Mouse (Mus musculus) neural tube, embryonic 13.5 days (tissue): ENCODE measurements around the gene Olfr432. TPM values are rescaled to one million over a fixed set of nuclear protein-coding genes. Genes with fewer than 3 reads are reported as not detected.

ENCODE experiments used
- ATAC-seq: fragments of 200-750 bp; cut with Nextera tagmentation; 2 replicates; pipeline ENCODE4 v1.8.0; 2017; ENCODE audit warnings: low read depth, mild to moderate bottlenecking, moderate TSS enrichment, moderate library complexity
- H3K27ac ChIP-seq: fragments of 300-500 bp; sonication (generic); replicated peaks from 2 replicates; pipeline ENCODE4 v1.5.1; 2015; ENCODE audit warnings: moderate library complexity, mild to moderate bottlenecking, inconsistent platforms
- H3K27me3 ChIP-seq: fragments of 300-500 bp; sonication (generic); 2 replicates; pipeline ENCODE4 v1.6.1; 2015; ENCODE audit warnings: mild to moderate bottlenecking, inconsistent platforms
- H3K36me3 ChIP-seq: fragments of 300-500 bp; sonication (generic); 2 replicates; pipeline ENCODE4 v1.6.1; 2015; ENCODE audit warnings: mild to moderate bottlenecking, inconsistent platforms
- H3K4me1 ChIP-seq: fragments of 300-500 bp; sonication (generic); replicated peaks from 2 replicates; pipeline ENCODE4 v1.6.1; 2015; ENCODE audit warnings: inconsistent platforms
- H3K4me2 ChIP-seq: fragments of 300-500 bp; sonication (generic); 2 replicates; pipeline ENCODE4 v1.6.1; 2015; ENCODE audit warnings: inconsistent platforms, mild to moderate bottlenecking, moderate library complexity
- H3K4me3 ChIP-seq: fragments of 300-500 bp; sonication (generic); 2 replicates; pipeline ENCODE4 v1.5.1; 2015; ENCODE audit warnings: mild to moderate bottlenecking, inconsistent platforms
- H3K9ac ChIP-seq: fragments of 300-500 bp; sonication (generic); 2 replicates; pipeline ENCODE4 v1.6.1; 2015; ENCODE audit warnings: moderate library complexity, mild to moderate bottlenecking, inconsistent platforms
- H3K9me3 ChIP-seq: fragments of 300-500 bp; sonication (generic); 2 replicates; pipeline ENCODE4 v1.6.1; 2016; ENCODE audit warnings: inconsistent platforms
- WGBS: fragments of 180-500 bp; shearing (Covaris S2); methylation state at CpG from one replicate; pipeline ENCODE4 v1.1.7; 2015; 5-methylcytosine and 5-hydroxymethylcytosine counted together
- polyA plus RNA-seq: library from polyadenylated mRNA; unstranded; fragments of >200 nt; fragmentation: Nextera tagmentation; extraction: Ambion mirVana; gene quantifications from 2 replicates; pipeline ENCODE4 v1.2.1, GENCODE M21; 2015

Gene Olfr432
- polyA plus RNA-seq, 1 experiment from 2014 or later: not detected

DNA sequence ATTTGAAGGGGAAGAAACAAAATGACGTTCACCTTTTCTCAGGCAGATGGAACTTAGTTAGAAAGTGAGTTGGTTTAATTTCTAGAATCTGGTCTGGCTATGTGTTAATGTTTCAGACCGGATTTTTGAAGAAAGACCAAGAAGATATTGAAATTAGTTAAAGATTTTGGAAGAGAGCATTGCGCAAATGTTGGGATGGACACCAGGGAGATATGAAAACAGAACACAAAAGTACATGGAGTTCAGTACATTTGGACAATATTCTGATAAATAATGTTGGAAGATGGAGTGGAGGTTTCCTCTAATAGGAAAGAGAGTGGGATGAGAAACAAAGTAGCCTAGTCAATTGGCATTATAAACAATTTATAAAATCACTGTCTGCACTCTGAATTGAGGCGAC lies 2.5 kb downstream of the Olfr432 start:
- Histone ChIP-seq H3K9me3 (no peaks in the 10 kb centered on the region), H3K4me2 (no peak overlapping the region), H3K4me1 (no peaks in the 10 kb centered on the region), H3K27ac (no peak overlapping the region), H3K36me3 (no peaks in the 10 kb centered on the region), H3K27me3 (no peaks in the 10 kb centered on the region), H3K9ac (no peak overlapping the region), H3K4me3 (no peak overlapping the region)
- WGBS: 89% methylated on average over 4 of the region's 4 CpGs
- no peak for ATAC-seq

DNA sequence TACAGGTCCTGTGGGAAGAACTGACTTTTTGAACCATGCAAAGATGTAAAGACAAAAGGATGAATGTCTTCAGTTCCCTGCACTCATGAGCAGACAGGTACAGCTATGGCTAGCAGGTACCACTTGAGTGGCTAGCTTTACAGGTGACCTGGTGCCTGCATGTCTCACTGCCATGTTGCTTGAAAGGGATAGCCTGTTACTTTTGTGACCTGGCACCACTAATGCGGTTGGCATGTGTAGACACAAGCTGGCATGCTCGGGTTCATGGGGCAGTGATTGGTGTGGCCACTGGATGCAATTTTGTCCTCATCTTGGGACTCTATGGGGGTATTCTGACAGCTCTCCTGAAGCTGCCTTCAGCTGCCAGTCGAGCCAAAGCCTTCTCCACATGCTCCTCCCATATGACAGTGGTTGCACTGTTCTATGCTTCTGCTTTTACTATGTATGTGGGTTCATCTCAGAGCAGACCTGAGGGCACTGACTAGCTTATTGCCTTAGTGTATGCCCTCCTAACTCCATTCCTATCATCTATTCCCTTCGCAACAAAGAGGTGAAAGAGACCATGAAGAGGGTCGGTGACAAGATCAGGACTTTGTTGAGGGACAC lies 3.0 kb downstream of the Olfr432 start:
- Histone ChIP-seq H3K9me3 (no peaks in the 10 kb centered on the region), H3K36me3 (no peaks in the 10 kb centered on the region), H3K4me1 (no peaks in the 10 kb centered on the region), H3K4me2 (no peak overlapping the region), H3K27ac (no peak overlapping the region), H3K9ac (no peak overlapping the region), H3K27me3 (no peaks in the 10 kb centered on the region), H3K4me3 (no peak overlapping the region)
- no peak for ATAC-seq
- WGBS: 89% methylated on average over 5 of the region's 5 CpGs

DNA sequence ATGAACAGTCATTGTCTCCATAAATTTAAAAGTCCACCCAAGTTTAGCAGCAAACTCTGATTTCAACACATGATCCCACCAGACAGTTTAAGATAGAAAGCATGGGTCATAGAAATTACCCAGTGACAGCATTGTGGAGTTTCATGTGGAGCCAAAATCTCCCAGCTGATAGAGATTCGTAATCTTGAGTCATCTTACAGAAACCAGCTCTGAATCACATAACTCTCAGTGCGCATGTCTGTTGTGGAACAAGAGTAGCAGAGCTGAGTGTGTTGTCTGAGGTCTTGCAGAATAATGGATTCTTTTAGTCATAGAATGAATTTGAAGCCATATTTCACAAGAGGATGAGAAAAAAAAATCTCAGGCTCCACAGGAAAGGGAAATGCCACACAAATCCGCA lies 4.0 kb downstream of the Olfr432 start:
- Histone ChIP-seq H3K27me3 (no peaks in the 10 kb centered on the region), H3K36me3 (no peaks in the 10 kb centered on the region), H3K4me2 (no peak overlapping the region), H3K9me3 (no peaks in the 10 kb centered on the region), H3K4me3 (no peak overlapping the region), H3K4me1 (no peaks in the 10 kb centered on the region), H3K9ac (no peak overlapping the region), H3K27ac (no peak overlapping the region)
- WGBS: 89% methylated on average over 3 of the region's 3 CpGs
- ATAC-seq: no peak

DNA sequence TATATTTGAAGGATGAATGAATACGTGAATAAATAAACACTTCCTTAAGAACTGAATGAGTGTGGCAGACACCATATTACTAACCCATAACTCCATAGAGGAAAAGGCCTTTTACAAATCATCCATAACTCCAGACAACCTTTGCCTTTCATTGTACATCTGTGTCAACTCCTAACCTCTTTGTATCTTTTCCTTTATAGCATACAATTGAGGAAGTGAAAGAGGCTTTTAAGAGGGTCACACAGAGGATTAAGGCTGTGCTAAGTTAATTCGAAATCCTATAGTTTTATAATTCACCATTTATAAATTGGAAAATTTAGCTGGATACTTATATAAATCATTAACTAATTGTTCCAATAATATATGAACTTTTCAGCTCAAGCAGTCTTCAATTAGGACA lies 6.2 kb downstream of the Olfr432 start:
- WGBS: 77% methylated on average over 2 of the region's 2 CpGs
- H3K4me1 ChIP-seq: no peaks in the 10 kb centered on the region
- no peak overlapping the region for H3K4me2 ChIP-seq
- no peaks in the 10 kb centered on the region for H3K9me3 ChIP-seq
- no peak overlapping the region for H3K9ac ChIP-seq
- no peak overlapping the region for H3K27ac ChIP-seq
- no peaks in the 10 kb centered on the region for H3K27me3 ChIP-seq
- H3K4me3 ChIP-seq: no peak overlapping the region
- H3K36me3 ChIP-seq: no peaks in the 10 kb centered on the region
- ATAC-seq: no peak

DNA sequence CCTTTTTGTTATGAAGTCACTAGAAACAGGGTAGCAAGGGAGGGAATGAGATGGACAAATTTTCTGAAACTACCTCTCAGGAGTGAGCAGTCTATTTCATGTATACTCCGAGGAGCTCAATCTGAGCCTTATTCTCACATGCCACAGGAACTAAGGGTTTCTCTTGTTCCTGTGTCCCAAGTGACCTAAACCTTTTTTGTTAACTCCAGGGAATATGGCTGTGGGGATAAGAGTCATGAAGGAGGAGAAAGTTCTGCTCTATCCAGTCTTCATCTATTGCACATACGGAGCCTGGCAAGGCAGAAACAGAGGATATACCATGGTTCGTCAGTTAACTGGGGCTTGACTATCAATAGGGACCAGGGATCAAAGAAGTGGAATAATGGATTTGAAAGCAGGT lies 17.3 kb downstream of the Olfr432 start, which contains the start of gene Olfr430:
TSS of gene Olfr430 (plus strand) at position 301 of the 400 bp plus-strand sequence.
- ATAC-seq: no peak
- no peak within 1 kb of the TSS for H3K4me2 ChIP-seq
- WGBS: 88% methylated on average over 3 of the region's 3 CpGs

DNA sequence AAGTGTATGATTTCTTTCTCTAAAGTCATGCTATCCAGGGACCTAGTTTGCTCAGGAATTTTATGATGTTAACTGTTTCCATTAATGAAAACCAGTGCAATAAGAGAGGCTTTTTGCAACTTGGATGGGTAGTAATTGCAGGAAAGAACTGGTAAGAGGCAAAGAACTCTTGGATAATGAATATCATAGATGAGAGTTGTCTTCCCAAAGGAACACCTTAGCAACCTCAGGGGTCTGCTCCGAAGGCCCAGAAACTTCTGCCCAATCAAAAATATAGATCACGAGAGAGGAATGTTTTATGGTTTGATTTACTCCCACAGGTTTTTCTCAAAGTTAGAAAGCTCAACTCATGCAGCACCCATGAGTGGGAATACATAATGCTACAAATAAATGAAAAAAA lies 35.0 kb downstream of the Olfr432 start, which contains the start of gene Olfr429:
TSS of gene Olfr429 (plus strand) at position 301 of the 400 bp plus-strand sequence.
- ATAC-seq: no peak
- H3K4me3 ChIP-seq: no peak within 1 kb of the TSS
- H3K4me1 ChIP-seq: no peaks in the 10 kb centered on the region
- no peaks in the 10 kb centered on the region for H3K9me3 ChIP-seq
- H3K27ac ChIP-seq: no peak within 1 kb of the TSS
- no peaks in the 10 kb centered on the region for H3K36me3 ChIP-seq
- 83% methylated on average over 2 of the region's 2 CpGs for WGBS
- no peaks in the 10 kb centered on the region for H3K27me3 ChIP-seq
- H3K9ac ChIP-seq: no peak within 1 kb of the TSS
- H3K4me2 ChIP-seq: no peak within 1 kb of the TSS

More for the DNA sequence above, 17.3 kb downstream of the Olfr432 start, which contains the start of gene Olfr430:
- Histone ChIP-seq H3K36me3 (no peaks in the 10 kb centered on the region), H3K9me3 (no peaks in the 10 kb centered on the region), H3K27ac (no peak within 1 kb of the TSS), H3K4me1 (no peaks in the 10 kb centered on the region), H3K9ac (no peak within 1 kb of the TSS), H3K27me3 (no peaks in the 10 kb centered on the region), H3K4me3 (no peak within 1 kb of the TSS)

DNA sequence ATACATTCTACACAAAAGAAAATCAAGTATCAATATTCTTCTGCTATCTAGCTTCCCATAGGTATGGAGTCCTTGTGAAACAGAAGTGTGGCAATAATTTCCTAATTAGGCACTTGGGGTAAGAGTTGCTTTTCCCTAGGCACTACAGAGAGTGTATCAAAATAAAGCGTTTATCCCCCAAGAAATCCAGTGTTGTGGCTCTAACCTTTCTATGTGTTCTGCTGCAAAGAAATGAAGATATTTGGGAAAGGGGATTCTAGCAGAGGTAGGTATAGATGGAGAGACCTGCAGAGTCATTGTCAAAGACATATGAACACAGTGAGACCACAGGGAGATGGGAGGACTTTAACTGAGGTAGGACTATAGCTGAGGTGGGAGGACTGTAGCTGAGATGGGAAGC lies 47.6 kb downstream of the Olfr432 start, which contains the start of gene Olfr427:
TSS of gene Olfr427 (plus strand) at position 301 of the 400 bp plus-strand sequence.
- WGBS: 96% methylated on average over 1 of the region's 1 CpGs
- no peaks in the 10 kb centered on the region for H3K4me1 ChIP-seq
- H3K4me3 ChIP-seq: no peak within 1 kb of the TSS
- H3K36me3 ChIP-seq: no peaks in the 10 kb centered on the region
- no peak within 1 kb of the TSS for H3K9ac ChIP-seq
- no peaks in the 10 kb centered on the region for H3K27me3 ChIP-seq
- no peak for ATAC-seq
- no peak within 1 kb of the TSS for H3K27ac ChIP-seq
- no peak within 1 kb of the TSS for H3K4me2 ChIP-seq
- H3K9me3 ChIP-seq: no peaks in the 10 kb centered on the region

DNA sequence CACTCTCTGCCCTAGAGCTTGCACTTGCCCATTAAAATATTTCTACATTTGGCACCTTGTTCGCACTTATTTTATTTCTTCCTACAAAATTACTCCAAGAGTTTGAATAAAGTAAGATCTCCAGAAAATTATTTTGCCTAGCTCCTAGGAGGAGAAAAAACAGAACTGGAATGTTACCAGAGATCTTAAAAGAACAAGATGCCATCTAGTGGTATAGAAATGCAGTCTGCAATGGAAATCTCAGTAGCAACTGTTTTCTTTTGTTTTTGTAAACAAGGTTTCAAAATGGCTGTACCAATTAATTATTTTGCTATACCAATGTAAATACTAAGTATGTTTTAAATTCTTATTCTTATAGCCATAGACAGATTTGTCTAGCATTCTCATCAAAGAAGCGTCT lies 54.7 kb downstream of the Olfr432 start:
- H3K4me1 ChIP-seq: no peaks in the 10 kb centered on the region
- no peak for ATAC-seq
- H3K4me3 ChIP-seq: no peak overlapping the region
- no peak overlapping the region for H3K27ac ChIP-seq
- 56% methylated on average over 2 of the region's 2 CpGs for WGBS
- H3K27me3 ChIP-seq: no peaks in the 10 kb centered on the region
- H3K9me3 ChIP-seq: no peaks in the 10 kb centered on the region
- no peak overlapping the region for H3K4me2 ChIP-seq
- no peak overlapping the region for H3K9ac ChIP-seq
- no peaks in the 10 kb centered on the region for H3K36me3 ChIP-seq

Other genes starting within 250 kb of the Olfr432 start
- 0.31 TPM in 1 of 2 replicates, not detected in the other for gene Ifi211, start 136.2 kb upstream of the Olfr432 start, polyA plus RNA-seq
- 0.59 and 0.78 TPM in 2 replicates for gene Mndal, start 106.7 kb upstream of the Olfr432 start, polyA plus RNA-seq
- gene Ifi203, start 106.5 kb upstream of the Olfr432 start, polyA plus RNA-seq: 0.21 and 0.85 TPM in 2 replicates
- gene Ifi202b, start 66.5 kb upstream of the Olfr432 start, polyA plus RNA-seq: not detected in 2 replicates
- gene Ifi205, start 17.4 kb upstream of the Olfr432 start, polyA plus RNA-seq: not detected in 2 replicates
- not detected in 2 replicates for gene Olfr433, start 8.5 kb upstream of the Olfr432 start, polyA plus RNA-seq
- not detected in 2 replicates for gene Olfr430, start 17.4 kb downstream of the Olfr432 start, polyA plus RNA-seq
- not detected in 2 replicates for gene Olfr429, start 35.1 kb downstream of the Olfr432 start, polyA plus RNA-seq
- gene Olfr427, start 47.7 kb downstream of the Olfr432 start, polyA plus RNA-seq: not detected in 2 replicates
- gene Olfr231, start 72.0 kb downstream of the Olfr432 start, polyA plus RNA-seq: not detected in 2 replicates
- gene Olfr424, start 82.3 kb downstream of the Olfr432 start, polyA plus RNA-seq: not detected in 2 replicates
- gene Olfr420, start 106.4 kb downstream of the Olfr432 start, polyA plus RNA-seq: not detected in 2 replicates
- 0.12 and 0.14 TPM in 2 replicates for gene Spta1, start 123.6 kb downstream of the Olfr432 start, polyA plus RNA-seq
- not detected in 2 replicates for gene Olfr419, start 202.9 kb downstream of the Olfr432 start, polyA plus RNA-seq